ENCODE assay signal across 15 mouse cellular contexts in the genomic region with DNA sequence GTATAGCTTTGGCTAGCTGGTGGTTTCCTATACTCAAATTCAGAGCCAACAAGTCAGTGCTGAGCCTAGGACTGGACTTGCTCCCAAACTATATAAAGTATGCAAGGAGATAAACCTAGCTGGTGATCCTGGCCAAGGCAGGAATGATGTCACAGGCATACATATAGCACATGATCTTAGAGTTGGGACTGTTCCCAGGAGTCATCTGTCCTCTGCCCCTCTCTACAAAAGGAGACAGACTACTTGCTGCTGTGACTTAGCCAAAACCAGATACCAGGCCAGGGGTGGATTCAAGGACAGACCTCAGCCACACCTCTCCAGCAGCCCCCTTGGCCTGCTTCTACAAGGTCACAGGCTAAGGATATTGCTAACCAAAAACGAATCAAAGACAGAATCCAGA.
A peak's percentile ranks its signal among the peaks of the same experiment; 100 is the strongest.
DNase-seq lines count a peak whose midpoint lies in the region; ATAC-seq and TF ChIP-seq lines count a peak whose summit lies in the region.
"Had no signal": no experiment of that assay in that cellular context is flagged by ENCODE, and none has a peak within 500 bp of the region (broad histone marks: within the 10 kb centered on the region; RNA-seq: fewer than 3 reads in every experiment).

No protein-coding gene starts in this region.

- H3K4me2 ChIP-seq in heart, postnatal 0 days (ENCODE audit: low read depth, low read length): no peak overlapping the region
- H3K4me2 ChIP-seq in midbrain, embryonic 16.5 days (ENCODE audit: low read length): no peak overlapping the region
- H3K4me2 ChIP-seq: forebrain, embryonic 13.5 days; hindbrain, embryonic 15.5 days; liver, embryonic 13.5 days had no signal

- TF ChIP-seq CTCF in heart, postnatal 0 days (IDR thresholded peaks at IDR 0.05; ENCODE audit: low read depth): no peak

- peak; percentile 97 for TF ChIP-seq EP300 in heart, postnatal 0 days (IDR thresholded peaks at IDR 0.05; ENCODE audit: low read depth)

- H3K9me3 ChIP-seq in heart, postnatal 0 days (replicated peaks; ENCODE audit: control insufficient read depth, low read length): no peaks in the 10 kb centered on the region
- no peaks in the 10 kb centered on the region for H3K9me3 ChIP-seq in midbrain, embryonic 16.5 days (replicated peaks; ENCODE audit: control insufficient read depth, low read length, poor library complexity, severe bottlenecking)
- H3K9me3 ChIP-seq: forebrain, embryonic 13.5 days; hindbrain, embryonic 15.5 days; limb, embryonic 10.5 days; liver, embryonic 13.5 days had no signal

- H3K4me3 ChIP-seq in heart, postnatal 0 days (ENCODE audit: low read depth, low read length): no peak overlapping the region
- H3K4me3 ChIP-seq in midbrain, embryonic 16.5 days (ENCODE audit: low read depth, low read length): no peak overlapping the region
- H3K4me3 ChIP-seq: forebrain, embryonic 13.5 days; hindbrain, embryonic 15.5 days; limb, embryonic 10.5 days; liver, embryonic 13.5 days had no signal

- peak; percentile 98 for ATAC-seq in heart, postnatal 0 days (ENCODE audit: insufficient read depth, low read depth)
- no peak for ATAC-seq in midbrain, embryonic 16.5 days
- ATAC-seq: forebrain, embryonic 13.5 days had no signal

- DNase-seq in adrenal gland, postnatal 14 days: peak; percentile 23
- DNase-seq in adrenal gland, postnatal 25 days: no peak
- peak; percentile 27 for DNase-seq in MN1 (ENCODE audit: low spot score)
- DNase-seq in heart, adult 8-10 months (ENCODE audit: low spot score): peak; percentile 77
- peak; percentile 96 for DNase-seq in heart, postnatal 0 days (ENCODE audit: low spot score)
- no peak for DNase-seq in neural tube, embryonic 10.5 days (ENCODE audit: extremely low spot score, low spot score)
- DNase-seq in kidney, adult 11 months: no peak
- DNase-seq: cerebellum, adult 9-11 months; liver, embryonic 13.5 days; midbrain, embryonic 14.5 days; right cerebral cortex, postnatal 14 days had no signal

- peak overlapping the region; percentile 96 for H3K27ac ChIP-seq in heart, postnatal 0 days (ENCODE audit: low read depth)
- H3K27ac ChIP-seq in midbrain, embryonic 16.5 days (ENCODE audit: low read length): no peak overlapping the region
- H3K27ac ChIP-seq: forebrain, embryonic 13.5 days; hindbrain, embryonic 15.5 days; limb, embryonic 10.5 days; liver, embryonic 13.5 days had no signal

- no peaks in the 10 kb centered on the region for H3K27me3 ChIP-seq in heart, postnatal 0 days (ENCODE audit: control insufficient read depth, insufficient read depth, low read length)
- no peaks in the 10 kb centered on the region for H3K27me3 ChIP-seq in midbrain, embryonic 16.5 days (ENCODE audit: control insufficient read depth, insufficient read depth, low read depth, low read length)
- H3K27me3 ChIP-seq: forebrain, embryonic 13.5 days; hindbrain, embryonic 15.5 days; liver, embryonic 13.5 days had no signal

- WGBS in heart, postnatal 0 days: 24% methylated on average over 1 of the region's 1 CpGs
- WGBS in midbrain, embryonic 16.5 days: 90% methylated on average over 1 of the region's 1 CpGs

- H3K36me3 ChIP-seq in heart, postnatal 0 days (replicated peaks; ENCODE audit: control insufficient read depth, insufficient read depth, low read length): peaks cover 68% of the 10 kb centered on the region
- H3K36me3 ChIP-seq in midbrain, embryonic 16.5 days (ENCODE audit: control insufficient read depth, insufficient read depth, low read length): peaks cover 30% of the 10 kb centered on the region

- H3K4me1 ChIP-seq in heart, postnatal 0 days (ENCODE audit: control insufficient read depth, insufficient read depth): peaks cover 13% of the 10 kb centered on the region
- H3K4me1 ChIP-seq in midbrain, embryonic 16.5 days (ENCODE audit: control insufficient read depth, insufficient read depth, low read length): no peaks in the 10 kb centered on the region
- H3K4me1 ChIP-seq: forebrain, embryonic 13.5 days; hindbrain, embryonic 15.5 days; limb, embryonic 10.5 days; liver, embryonic 13.5 days had no signal

- H3K9ac ChIP-seq in heart, postnatal 0 days (replicated peaks; ENCODE audit: low read depth, low read length): no peak overlapping the region
- H3K9ac ChIP-seq in midbrain, embryonic 16.5 days (ENCODE audit: low read depth, low read length): no peak overlapping the region
- H3K9ac ChIP-seq: forebrain, embryonic 13.5 days; hindbrain, embryonic 15.5 days; liver, embryonic 13.5 days had no signal

Comparison
In these comparisons a context has a peak if more than half of its experiments do, and no peak if none do; other contexts are left out.
1. DNase-seq: peak in adrenal gland, postnatal 14 days (single experiment), MN1 (single experiment), heart, adult 8-10 months (single experiment) and heart, postnatal 0 days (single experiment); none in adrenal gland, postnatal 25 days (single experiment), neural tube, embryonic 10.5 days (single experiment) and kidney, adult 11 months (single experiment).